ENCODE assay signal across 19 mouse cellular contexts in the genomic region with DNA sequence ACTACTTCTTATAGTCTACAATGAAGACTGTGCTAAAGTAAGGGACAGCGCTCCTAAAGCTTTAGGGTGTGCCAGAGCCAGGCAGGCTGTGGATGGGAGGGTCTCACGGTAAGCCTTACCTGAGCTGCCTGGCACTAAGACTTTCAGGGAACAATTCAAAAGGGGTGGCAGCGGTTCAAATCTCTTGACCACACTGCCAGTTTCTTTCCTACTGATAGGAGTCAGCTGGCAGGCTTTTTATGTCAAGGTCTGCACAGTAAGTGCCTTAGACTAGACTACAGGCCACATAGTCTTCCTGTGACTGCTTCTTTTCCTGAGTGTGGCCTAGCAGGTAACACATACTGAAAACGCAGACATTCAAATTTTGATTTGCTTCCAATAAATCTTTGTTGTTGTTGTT.
"Had no signal": no experiment of that assay in that cellular context is flagged by ENCODE, and none has a peak within 500 bp of the region (broad histone marks: within the 10 kb centered on the region; RNA-seq: fewer than 3 reads in every experiment).

No protein-coding gene starts in this region.

- H3K9me3 ChIP-seq: liver, embryonic 13.5 days; midbrain, embryonic 12.5 days; midbrain, embryonic 15.5 days; neural tube, embryonic 13.5 days had no signal

- DNase-seq: kidney, adult 18-20 months; kidney, adult 9 months; kidney, postnatal 25 days; layer of hippocampus, adult 9-11 months; liver, embryonic 13.5 days; lung, adult 2 months; lung, postnatal 14 days; lung, postnatal 4 days; retina, postnatal 1 day; right cerebral cortex, postnatal 25 days; spleen, adult 18-20 months; thymus, adult 2 months; thymus, postnatal 14 days; thymus, postnatal 4 days had no signal

- H3K4me3 ChIP-seq: layer of hippocampus, adult 2 months; liver, embryonic 13.5 days; midbrain, embryonic 12.5 days; midbrain, embryonic 15.5 days; myocyte; neural tube, embryonic 13.5 days had no signal

- H3K36me3 ChIP-seq: midbrain, embryonic 12.5 days; midbrain, embryonic 15.5 days had no signal

- H3K4me2 ChIP-seq: liver, embryonic 13.5 days; midbrain, embryonic 12.5 days; midbrain, embryonic 15.5 days; neural tube, embryonic 13.5 days had no signal

- H3K4me1 ChIP-seq: midbrain, embryonic 12.5 days had no signal

- H3K27ac ChIP-seq: layer of hippocampus, adult 2 months; liver, embryonic 13.5 days; midbrain, embryonic 12.5 days; midbrain, embryonic 15.5 days; neural tube, embryonic 13.5 days had no signal

- ATAC-seq: midbrain, embryonic 15.5 days had no signal

- H3K9ac ChIP-seq: liver, embryonic 13.5 days; midbrain, embryonic 12.5 days; midbrain, embryonic 15.5 days; neural tube, embryonic 13.5 days had no signal

- H3K27me3 ChIP-seq: liver, embryonic 13.5 days; midbrain, embryonic 12.5 days; midbrain, embryonic 15.5 days; neural tube, embryonic 13.5 days had no signal
